Mouse (Mus musculus) MEL (cell line): Measurements from ENCODE around the gene Abhd16a.

Experiments used
- CTCF ChIP-seq, 3 experiments: IDR thresholded peaks in 2 of 3; conservative IDR thresholded peaks in 1 of 3; 2 replicates each; pipeline ENCODE4 v1.5.1; 2011 to 2012; ENCODE audit warnings: low read length in 3 of 3, low read depth in 2 of 3, mild to moderate bottlenecking in 2 of 3, improper control_type of control experiment in 1 of 3, inconsistent platforms in 1 of 3, mixed read lengths in 1 of 3, moderate library complexity in 1 of 3; ENCODE audit not compliant: control insufficient read depth in 1 of 3, insufficient read depth in 1 of 3, poor library complexity in 1 of 3, severe bottlenecking in 1 of 3
- GABPA ChIP-seq: IDR thresholded peaks from 2 replicates; pipeline ENCODE4 v1.6.1; 2012; ENCODE audit warnings: low read depth, mild to moderate bottlenecking, inconsistent platforms, low read length, improper control_type of control experiment, moderate library complexity
- GATA1 ChIP-seq: IDR thresholded peaks from 2 replicates; pipeline ENCODE4 v1.6.1; 2011; ENCODE audit warnings: low read depth, low read length, improper control_type of control experiment
- HCFC1 ChIP-seq: IDR thresholded peaks from 2 replicates; pipeline ENCODE4 v1.6.1; 2012; ENCODE audit warnings: low read depth, mild to moderate bottlenecking, inconsistent platforms, low read length, improper control_type of control experiment, moderate library complexity
- MAFK ChIP-seq: IDR thresholded peaks from 2 replicates; pipeline ENCODE4 v1.6.1; 2011; ENCODE audit warnings: low read depth, mild to moderate bottlenecking, low read length, improper control_type of control experiment, borderline replicate concordance
- POLR2A ChIP-seq, 2 experiments: IDR thresholded peaks; 2 replicates each; pipeline ENCODE4 v1.6.1; 2011 to 2012; ENCODE audit warnings: low read length in 2 of 2, mild to moderate bottlenecking in 2 of 2, control low read depth in 1 of 2, improper control_type of control experiment in 1 of 2, low read depth in 1 of 2, moderate library complexity in 1 of 2; ENCODE audit not compliant: control insufficient read depth in 1 of 2, insufficient read depth in 1 of 2, poor library complexity in 1 of 2
- RAD21 ChIP-seq: IDR thresholded peaks from 2 replicates; pipeline ENCODE4 v1.6.1; 2011; ENCODE audit warnings: mild to moderate bottlenecking, low read depth, low read length, improper control_type of control experiment
- TCF12 ChIP-seq: IDR thresholded peaks from 2 replicates; pipeline ENCODE4 v1.6.1; 2014; ENCODE audit warnings: low read depth, mild to moderate bottlenecking, inconsistent platforms, low read length, improper control_type of control experiment, moderate library complexity
- UBTF ChIP-seq: IDR thresholded peaks from 2 replicates; pipeline ENCODE4 v1.6.1; 2012; ENCODE audit warnings: low read depth, mild to moderate bottlenecking, inconsistent platforms, low read length, improper control_type of control experiment, moderate library complexity, borderline replicate concordance; ENCODE audit not compliant: insufficient read depth
- USF1 ChIP-seq: IDR thresholded peaks from 2 replicates; pipeline ENCODE4 v1.6.1; 2014; ENCODE audit warnings: low read depth, mild to moderate bottlenecking, inconsistent platforms, low read length, improper control_type of control experiment, moderate library complexity
- ZC3H11A ChIP-seq: IDR thresholded peaks from 2 replicates; pipeline ENCODE4 v1.6.1; 2012; ENCODE audit warnings: low read depth, mild to moderate bottlenecking, inconsistent platforms, low read length, improper control_type of control experiment
- ZNF384 ChIP-seq: IDR thresholded peaks from 2 replicates; pipeline ENCODE4 v1.6.1; 2012; ENCODE audit warnings: low read depth, mild to moderate bottlenecking, inconsistent platforms, low read length, improper control_type of control experiment

DNA sequence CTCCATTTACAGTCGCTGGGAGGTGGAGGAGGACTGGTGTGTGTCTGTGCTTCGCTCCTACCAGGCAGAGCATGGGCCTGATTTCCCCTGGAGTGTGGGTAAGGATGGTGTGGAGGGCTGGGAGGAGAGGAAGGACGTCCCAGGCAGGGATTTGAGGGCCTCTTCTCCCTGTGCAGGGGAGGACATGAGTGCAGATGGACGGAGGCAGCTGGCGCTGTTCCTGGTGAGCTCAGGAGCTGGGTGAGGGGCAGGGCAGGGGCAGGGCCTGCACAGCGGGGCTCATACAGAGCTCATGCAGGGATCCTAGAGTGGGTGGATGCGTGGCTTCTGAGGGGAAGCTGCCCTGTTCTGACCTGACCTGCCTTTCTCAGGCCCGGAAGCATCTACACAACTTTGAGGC, 13.2 kb downstream of the Abhd16a start:
- TF ChIP-seq GABPA = no peak
- no peak for TF ChIP-seq CTCF (IDR thresholded peaks at IDR 0.05 in 2 of 3, conservative IDR thresholded peaks at IDR 0.05 in 1 of 3; ENCODE audit: control insufficient read depth in 1 of 3, insufficient read depth in 1 of 3, low read depth in 2 of 3, low read length in 3 of 3, poor library complexity in 1 of 3, severe bottlenecking in 1 of 3)
- no peak for TF ChIP-seq USF1
- TF ChIP-seq POLR2A (IDR thresholded peaks at IDR 0.05; ENCODE audit: control insufficient read depth in 1 of 2, insufficient read depth in 1 of 2, low read depth in 1 of 2, low read length in 2 of 2, poor library complexity in 1 of 2) = no peak
- TF ChIP-seq MAFK = no peak
- TF ChIP-seq ZC3H11A = no peak
- no peak for TF ChIP-seq TCF12
- no peak for TF ChIP-seq ZNF384
- TF ChIP-seq GATA1 = no peak
- TF ChIP-seq UBTF = no peak
- no peak for TF ChIP-seq HCFC1
- no peak for TF ChIP-seq RAD21
